Mouse (Mus musculus) retina, embryonic 14.5 days (tissue): ENCODE results near the gene Nup210l.
A peak's percentile ranks its signal among the peaks of the same experiment; 100 is the strongest.

Source experiments
- DNase-seq: peaks from one replicate; pipeline ENCODE4 v3.0.0-alpha.2; 2015; ENCODE audit warnings: low spot score

The Nup210l gene

DNA sequence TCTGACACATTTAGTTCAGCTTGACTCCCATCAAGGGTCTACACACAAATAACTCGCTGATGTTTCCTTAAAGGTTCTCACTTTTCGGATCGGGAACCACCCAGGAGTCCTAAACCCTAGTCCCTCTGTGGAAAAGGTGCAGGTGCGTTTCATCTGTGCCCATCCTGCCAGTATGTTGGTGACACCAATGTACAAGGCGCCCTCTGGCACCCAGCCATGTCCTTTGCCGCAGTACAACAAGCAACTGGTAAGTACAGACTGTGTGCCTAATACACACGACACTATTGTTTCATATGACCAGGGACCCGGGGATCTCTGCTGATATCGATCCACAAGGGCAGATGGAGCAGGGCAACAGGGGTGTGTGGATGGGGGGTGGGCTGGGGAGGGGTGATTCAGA lies 55.8 kb downstream of the Nup210l start:
- DNase-seq, result no peak

DNA sequence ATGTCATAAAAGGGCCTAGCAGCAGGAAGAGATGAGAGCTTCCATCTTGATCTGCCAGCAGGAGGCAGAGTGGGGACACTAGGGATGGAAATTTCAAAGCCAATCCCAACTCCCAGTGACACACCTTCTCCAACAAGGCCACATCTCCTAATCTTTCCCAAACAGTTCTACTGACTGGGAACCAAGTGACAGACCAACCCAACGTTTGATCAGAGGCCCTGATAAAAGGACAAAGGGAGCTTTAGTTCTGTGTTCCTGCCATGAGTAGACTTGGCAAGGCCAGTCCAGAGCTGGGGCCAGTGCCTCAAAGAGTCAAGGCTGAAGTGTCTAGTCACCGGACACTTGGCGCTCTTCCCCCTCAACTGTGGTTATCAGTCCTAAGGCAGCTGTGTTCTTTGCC lies 57.6 kb downstream of the Nup210l start:
- no peak for DNase-seq

DNA sequence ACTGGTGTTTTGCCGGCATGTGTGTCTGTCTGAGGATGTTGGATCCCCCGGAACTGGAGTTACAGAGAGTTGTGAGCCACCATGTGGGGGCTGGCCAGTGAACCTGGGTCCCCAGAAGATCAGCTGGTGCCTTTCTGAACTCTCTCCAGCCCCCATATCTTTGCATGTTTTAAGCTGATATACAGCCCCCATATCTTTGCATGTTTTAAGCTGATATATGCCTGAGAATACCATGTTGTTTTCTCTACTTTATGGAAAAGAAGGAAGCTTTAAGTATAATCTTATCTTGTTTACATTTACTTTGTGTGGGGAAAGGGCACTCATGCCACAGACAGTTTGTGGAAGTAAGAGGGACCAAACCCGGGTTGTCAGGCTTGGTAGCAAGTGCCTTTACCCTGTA lies 75.6 kb downstream of the Nup210l start:
- no peak for DNase-seq

DNA sequence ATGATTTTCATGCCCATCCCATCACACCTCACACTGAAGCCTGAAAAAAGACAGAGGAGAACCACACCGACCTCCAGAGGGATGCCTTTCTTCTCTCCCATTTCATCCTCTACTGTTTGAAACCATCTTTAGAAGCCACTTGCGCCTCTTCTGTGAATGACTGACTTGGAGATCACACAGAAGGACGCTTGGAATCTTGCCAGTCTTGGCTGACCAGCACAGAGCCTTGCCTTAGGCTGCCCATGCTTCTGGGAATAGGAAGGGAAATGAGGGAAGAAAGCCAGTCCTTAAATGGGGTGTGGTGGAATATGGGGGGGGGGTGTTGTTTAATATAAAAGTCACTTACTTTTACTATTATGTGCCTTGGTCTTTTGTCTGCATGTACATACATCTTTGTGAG lies 79.6 kb downstream of the Nup210l start:
- DNase-seq, result no peak

DNA sequence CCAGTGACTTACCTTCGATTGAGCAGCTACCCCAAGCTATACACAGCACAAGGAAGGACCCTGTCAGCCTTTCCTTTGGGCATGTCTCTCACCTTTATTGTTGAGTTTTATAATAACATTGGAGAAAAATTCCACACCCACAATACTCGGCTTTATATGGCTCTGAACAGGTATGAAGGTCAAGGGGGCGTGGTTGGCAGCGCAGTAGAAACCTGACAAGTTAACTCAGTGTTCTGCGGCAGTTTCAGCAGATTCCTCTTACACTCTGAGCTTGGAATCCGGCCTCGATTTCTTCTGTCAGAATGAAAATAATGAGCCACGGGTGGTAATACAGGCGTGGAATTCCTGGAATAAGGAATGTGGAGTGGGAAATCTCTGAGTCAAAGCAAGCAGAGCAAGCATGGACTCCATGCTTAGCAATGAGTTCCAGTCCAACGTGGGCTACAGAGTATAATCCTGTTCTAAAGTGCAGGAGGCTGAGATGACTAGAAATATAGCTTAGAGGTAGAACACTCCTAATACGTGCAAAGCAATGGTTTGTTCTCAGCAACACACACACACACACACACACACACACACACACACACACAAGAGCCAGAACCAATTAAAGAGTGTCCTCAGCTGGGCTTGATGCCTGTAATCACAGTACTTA lies 87.1 kb downstream of the Nup210l start:
- DNase-seq, result no peak

DNA sequence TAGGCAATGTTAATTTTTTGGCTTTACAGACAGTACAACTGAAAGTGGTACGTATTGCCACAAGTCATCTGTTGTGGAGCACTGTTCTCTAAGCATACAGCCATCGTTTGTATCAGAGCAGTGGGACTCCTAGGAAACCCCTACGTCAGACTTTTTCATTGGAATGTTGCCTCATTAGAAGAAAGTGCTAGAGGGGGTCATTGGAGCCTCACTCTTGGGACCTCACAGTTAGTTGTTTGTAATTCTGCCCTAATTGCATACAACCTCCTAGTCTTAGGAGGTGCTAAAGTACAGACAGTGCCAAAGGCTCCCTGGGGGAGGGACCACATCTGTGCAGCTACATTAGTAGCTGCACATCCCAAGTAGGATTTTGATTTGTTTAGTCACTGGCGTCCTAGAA lies 90.8 kb downstream of the Nup210l start:
- peak; percentile 58 for DNase-seq

DNA sequence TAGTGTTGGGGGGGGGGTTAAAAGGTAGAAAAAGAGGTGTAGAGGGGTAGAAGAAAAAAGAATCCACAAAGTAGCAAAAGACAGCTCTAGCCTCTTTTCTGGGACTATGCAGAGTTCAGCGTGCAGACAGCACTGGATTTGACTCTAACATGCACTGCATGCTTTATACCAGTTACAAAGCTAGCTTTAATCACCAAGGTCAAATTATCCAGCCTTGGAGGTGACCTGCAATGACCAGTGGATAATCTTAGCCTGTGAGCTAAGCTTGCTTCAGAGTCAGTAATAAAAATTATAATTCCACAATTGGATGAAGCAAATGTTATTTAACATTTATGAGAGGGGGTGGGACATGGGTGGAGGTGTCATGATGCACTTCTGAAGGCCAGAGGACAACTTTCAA lies 91.7 kb downstream of the Nup210l start:
- DNase-seq, result no peak

DNA sequence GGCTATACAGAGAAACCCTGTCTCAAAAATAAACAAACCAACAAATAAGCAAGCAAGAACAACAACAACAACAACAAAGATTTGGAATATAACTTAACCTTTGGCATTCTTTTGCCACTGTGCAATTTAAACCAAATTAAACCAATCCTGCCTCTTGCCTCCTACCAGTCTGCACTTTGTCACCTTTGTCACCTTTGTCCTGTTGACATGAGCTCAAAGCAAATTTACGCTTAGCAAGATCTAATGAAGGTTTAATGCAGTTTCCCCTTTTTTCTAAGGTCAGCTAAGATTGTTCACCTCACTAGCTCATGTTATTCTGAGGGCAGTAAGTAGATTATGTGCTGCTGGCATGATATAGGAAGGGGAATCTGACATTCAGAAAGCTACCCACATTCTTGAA lies 93.6 kb downstream of the Nup210l start:
- no peak for DNase-seq

DNA sequence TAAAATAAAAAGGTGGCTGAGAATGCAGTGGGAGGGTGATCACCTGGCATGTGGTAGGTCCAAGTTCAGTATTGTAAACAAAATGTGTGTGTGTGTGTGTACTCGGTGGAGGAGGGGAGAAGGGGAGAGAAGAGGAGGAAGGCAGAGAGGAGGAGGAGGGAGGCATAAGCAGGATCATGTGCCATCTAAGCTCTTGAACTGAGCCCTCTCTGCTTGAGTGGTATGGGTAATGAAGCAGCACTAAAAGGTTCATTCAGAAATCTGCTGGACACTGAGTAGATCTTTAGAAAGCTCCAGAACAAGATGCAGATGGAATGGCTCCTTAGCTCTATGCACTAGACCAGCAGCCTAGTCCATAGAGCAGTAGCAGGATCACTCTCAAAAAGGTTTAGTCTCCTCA lies 99.0 kb downstream of the Nup210l start:
- DNase-seq, result peak; percentile 50

DNA sequence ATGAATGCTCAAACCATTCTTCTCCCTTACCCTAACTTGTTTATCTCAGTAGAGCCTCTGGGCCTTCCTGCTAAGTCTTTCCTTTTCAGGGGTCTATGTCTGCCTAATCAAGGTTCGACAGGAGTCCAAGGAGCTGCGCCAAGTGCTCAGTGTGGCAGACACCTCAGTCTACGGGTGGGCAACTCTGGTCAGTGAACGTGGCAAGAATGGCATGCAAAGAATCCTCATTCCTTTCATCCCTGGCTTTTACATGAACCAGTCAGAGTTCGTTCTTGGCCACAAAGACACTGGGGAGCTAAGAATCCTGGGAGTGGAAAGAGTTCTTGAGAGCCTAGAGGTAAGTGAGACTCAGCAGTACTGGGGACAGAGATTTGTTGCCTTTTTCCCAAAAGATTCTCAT lies 99.7 kb downstream of the Nup210l start:
- DNase-seq, result no peak

DNA sequence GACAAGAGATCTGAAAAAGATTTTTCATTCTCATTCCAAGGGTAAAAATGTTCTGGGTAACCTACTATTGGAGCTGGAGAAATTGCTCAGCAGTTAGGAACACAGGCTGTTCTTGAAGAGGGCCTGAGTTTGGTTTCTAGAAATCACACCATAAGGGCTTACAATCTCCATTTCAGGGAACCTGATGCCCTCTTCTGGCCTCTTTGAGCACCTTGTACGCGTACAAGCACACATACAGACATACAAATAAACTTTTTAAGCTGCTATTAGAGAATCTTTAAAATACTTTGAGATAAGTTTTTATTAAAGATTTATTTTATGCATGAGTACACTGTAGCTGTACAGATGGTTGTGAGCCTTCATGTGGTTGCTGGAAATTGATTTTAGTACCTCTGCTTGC lies 100.7 kb downstream of the Nup210l start:
- no peak for DNase-seq

DNA sequence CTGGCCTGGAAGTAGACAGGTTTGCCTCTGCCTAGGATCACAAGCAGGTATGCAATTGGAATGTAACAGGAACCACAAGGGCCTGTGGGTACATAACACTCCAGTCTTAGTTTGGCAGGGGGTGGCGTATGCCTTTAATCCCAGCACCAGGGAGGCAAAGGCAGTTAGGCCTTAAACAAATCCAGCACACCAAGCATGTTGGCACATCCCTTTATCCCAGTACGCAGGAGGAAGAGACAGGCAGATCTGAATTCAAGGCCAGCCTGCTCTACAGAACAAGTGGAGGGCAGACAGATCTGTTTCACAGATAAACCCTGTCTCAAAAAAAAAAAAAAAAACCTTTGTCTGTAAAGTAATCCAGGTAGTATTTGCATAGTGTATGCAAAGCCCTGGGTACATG lies 104.7 kb downstream of the Nup210l start:
- DNase-seq, result no peak

DNA sequence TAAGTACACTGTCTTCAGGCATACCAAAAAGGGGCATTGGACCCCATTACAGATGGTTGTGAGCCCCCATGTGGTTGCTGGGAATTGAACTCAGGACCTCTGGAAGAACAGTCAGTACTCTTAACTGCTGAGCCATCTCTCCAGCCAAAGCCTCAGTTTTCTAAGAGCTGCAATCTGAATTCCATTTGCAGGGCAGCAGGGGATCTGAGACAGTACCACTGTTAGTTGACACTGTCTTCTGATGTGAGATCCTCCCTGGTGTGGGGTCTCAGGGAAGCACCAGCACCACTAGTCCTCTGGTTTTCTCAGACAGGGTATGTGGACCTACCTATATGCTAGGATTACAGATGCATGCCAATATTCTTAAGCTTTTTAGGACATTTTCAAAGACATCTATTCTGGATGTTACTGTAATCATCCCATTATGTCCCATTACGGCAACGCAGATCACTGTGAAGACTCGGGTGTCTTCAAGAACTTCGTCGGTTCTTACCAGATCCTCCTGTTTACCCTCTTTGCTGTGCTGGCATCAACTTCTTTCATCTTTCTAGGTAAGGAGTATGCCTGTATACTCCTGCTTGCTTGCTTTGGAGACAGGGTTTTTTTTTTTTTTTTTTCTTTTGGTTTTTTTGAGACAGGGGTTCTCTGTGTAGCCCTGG lies 106.1 kb downstream of the Nup210l start:
- DNase-seq, result no peak

DNA sequence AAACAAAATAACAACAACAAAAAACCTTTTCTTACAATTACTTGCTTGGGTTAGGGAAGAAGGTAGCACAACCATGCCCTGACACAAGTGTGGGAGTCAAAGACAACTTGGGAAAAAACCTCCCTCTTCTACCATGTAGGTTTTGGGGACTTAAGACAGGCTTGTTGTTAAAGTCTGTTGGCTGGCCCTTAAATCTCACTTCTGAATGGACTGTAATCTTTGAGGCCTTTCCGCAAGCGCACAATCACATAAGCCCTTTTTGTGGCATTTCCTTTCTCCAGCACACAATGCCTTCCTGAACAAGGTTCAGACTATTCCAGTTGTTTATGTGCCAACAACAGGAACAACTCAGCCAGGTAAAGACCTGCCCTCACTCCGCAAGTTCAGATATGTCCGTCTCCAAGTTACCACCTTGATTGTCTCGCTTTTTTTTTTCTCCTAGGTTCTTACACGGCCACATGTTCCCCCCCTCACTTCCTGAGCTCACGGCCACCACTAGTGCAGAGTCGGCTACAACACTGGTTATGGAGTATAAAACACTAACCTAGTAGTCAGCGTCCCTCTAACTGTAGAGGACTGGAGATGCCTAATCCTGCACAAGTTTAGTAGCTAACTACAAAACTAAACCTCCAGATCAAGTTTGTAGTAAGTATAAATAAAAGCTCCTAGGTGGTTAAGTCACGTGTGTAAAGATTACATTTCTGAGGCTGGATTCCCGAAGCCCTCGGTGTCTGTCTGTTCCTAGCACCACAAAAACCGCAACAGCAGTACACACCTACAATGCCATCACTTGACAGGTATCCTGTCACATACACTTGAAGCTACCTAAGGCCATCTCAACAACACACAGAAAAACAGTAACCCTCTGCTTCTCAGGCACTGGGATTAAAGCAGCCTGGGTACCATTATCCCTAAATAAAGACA lies 107.8 kb downstream of the Nup210l start:
- DNase-seq, result no peak

DNA sequence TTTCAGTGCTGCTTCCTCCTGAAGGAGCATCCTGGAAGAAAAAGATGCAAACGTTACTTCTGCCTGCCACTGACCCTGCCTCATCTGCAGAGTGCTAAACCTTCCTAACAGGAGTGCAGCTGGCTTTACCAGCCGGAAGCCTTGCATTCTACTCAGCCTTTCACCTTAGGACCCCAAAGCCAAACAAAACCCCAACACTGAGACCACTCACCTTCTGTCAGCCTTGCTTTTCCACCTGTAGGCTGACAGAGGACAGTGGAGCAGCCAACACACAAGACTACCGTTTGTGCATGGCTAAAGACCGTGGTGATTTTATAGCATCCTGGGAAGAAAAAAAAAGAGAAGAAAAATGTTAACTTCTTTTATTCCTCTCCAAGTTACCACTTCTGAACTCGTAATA lies 108.8 kb downstream of the Nup210l start:
- DNase-seq, result no peak

DNA sequence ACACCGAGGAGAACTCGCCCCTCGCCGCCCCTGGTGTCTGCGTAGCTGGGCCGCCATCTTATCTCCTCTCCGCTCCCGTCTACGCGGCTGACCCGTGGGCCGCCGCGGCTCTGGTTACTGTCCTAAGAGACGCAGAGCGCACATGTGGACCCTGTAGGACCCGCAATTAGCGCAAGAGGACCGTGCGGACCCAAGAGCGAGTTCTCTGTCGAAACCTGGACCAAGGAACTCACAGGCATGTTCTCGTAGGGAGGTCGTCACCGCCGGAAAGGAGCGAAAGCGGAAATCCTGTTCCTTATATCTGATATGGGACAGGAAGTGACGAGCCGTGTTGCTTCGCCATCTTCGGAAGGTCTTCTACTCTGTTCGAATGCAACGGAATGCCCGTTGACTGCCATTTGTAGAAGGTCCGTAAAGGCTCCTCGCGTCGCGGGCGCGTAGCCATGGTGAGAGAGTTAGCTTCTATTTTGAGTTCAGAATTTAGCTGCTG lies 109.5 kb downstream of the Nup210l start, which contains the start of the genes Rps27 and Rab13:
Gene Rps27, minus strand, starts transcription at position 275 of the 490 bp plus-strand sequence.
Gene Rab13, plus strand, starts transcription at position 319 of the 490 bp plus-strand sequence.
- peak; percentile 97 for DNase-seq

DNA sequence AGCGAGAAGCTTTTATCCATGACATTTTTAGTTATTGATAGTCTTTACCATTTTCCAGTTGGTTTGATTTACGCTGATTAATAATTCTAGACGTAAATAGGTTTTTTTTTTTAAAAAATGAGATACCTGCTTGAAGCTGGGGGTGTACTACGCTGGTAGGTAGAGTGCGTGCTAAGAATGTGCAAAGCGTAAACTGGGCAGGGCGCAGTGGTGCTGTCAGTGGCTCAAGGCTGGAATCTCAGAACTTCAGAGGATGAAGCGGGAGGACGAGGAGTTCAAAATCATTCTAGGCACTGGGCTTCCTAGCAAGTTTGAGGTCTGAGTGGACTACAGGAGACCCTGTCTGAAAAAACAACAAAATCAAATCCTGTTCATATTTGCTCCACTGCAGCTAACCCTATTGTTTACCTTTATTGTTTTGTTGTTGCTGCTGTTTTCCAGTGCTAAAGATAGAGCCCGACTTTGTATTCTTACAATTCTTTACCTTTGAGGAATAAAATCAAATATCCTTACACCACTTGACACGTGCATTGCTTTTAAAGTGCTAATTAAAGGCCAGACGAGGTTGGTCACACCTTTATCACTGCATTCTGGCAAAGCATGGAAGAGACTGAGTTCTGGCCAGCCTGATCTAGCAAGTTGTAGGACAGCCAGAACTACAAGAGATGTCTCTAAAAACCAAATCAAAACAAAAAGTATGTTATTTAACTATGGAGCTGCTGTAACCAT lies 110.2 kb downstream of the Nup210l start:
- DNase-seq, result peak; percentile 35

DNA sequence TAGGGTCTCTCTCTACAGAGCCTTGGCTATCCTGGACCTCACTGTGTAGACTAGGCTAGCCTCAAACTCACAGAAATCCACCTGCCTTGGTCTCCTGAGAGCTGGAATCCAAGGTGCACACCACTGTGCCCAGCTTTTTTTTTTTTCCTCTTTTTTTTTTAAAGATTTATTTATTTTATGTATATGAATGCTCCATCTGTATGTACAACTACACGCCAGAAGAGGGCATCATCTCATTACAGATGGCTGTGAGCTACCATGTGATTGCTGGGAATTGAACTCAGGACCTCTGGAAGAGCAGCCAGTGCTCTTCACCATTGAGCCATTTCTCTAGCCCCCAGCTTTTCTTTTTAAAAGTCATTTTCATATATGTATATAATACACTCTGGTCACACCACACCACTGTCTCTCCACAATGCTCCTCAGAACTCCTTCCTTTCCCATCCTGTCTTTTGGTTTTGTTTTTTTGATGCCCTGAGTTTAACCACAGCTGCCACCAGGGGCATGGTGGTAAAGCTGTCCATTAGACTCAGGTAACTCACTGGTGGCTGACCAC lies 112.0 kb downstream of the Nup210l start:
- DNase-seq, result peak; percentile 19

DNA sequence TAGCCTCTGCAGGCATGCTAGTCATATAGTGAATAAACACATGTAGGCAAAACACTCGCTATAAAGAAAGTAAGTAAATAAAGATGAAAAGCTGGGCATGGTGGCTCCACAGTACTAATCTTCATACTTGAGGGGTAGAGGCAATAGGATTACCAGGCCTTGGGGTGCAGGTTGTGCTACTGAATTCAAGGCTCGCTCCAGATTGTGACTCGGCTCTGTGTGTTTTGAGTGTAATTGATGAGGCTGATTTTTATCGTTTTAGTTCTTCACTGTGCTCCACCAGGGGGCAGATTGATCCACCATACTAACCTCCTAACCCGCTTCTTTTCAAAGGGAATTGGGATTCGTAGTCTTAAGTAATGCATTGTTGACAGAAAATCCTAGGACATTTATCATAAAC lies 116.2 kb downstream of the Nup210l start:
- peak; percentile 85 for DNase-seq

DNA sequence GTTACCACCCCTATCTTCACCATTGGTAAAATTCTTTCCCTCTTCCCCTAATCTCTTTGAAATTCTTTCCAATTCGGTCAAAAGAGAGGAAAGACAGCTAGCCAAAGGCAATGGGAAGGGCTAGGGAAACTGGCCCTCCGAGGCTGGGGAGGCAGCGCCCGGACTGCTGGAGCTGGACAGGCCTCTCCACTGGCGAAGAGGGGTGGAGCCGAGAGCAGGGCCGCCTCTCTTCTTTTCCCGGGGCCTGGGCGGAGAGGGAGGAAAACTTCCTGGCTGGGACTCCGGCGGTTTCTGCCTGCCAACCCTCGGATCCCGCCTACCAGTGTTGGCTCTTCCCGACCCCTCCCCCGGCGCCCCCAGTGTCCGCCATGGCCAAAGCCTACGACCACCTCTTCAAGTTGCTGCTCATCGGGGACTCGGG lies 116.6 kb downstream of the Nup210l start:
- peak; percentile 65 for DNase-seq

DNA sequence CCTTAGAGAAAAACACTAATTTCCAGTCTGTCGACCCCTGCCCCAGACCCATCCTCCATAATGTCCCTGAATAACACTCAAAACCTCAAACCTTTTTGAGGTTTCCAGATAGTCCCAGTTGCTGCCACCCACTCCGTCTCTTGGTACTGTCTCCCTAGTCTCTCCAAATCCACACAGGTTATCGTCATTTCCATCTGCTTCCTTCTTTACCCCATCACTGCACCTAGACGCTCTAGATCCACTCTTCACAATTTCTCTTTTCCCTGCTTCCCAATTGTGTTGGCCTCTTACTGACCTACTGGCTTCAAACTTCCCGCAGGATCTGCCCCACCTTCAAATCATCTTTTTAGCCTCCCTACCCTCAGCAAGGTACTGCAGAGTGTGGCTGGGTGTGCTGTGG lies 117.2 kb downstream of the Nup210l start:
- no peak for DNase-seq

DNA sequence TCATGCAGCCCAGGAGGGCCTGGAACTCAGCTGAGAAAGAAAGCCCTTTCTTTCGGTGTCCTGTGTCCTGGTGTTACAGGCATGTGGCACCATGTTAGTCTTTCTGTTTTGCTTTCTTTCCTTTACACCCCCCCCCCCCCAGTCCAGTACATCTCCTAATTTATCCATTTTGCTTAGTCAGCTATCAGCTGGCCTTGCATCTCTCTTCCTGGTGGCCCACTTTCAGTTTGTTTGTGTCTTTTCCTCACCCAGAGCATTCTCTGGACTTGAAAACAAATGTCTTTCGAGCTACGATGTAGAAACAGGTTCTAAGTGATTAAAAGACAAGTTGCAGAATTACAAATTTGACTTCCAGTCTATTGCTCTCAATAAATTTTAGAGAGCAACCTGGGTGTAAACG lies 118.5 kb downstream of the Nup210l start:
- DNase-seq, result no peak
